Mouse (Mus musculus) midbrain, embryonic 11.5 days (tissue): ENCODE results near the gene Tlr4. TPM values are rescaled to one million over a fixed set of nuclear protein-coding genes. Genes with fewer than 3 reads are reported as not detected.

Source experiments
- ATAC-seq: fragments of 200-750 bp; cut with Nextera tagmentation; 2 replicates; pipeline ENCODE4 v1.8.0; 2017; ENCODE audit warnings: moderate TSS enrichment, moderate library complexity; ENCODE audit not compliant: low FRiP score
- DNase-seq: peaks from one replicate; pipeline ENCODE4 v3.0.0; 2015; ENCODE audit warnings: low spot score; ENCODE audit errors: missing footprints
- H3K27ac ChIP-seq: fragments of 300-500 bp; sonication (generic); 2 replicates; pipeline ENCODE4 v1.5.1; 2014; ENCODE audit warnings: low read depth, low read length
- H3K27me3 ChIP-seq: fragments of 300-500 bp; sonication (generic); 2 replicates; pipeline ENCODE4 v1.6.1; 2014; ENCODE audit warnings: mild to moderate bottlenecking, low read length, moderate library complexity, mixed read lengths; ENCODE audit not compliant: control insufficient read depth, insufficient read depth
- H3K36me3 ChIP-seq: fragments of 300-500 bp; sonication (generic); 2 replicates; pipeline ENCODE4 v1.6.1; 2014; ENCODE audit warnings: mild to moderate bottlenecking, low read length, moderate library complexity, mixed read lengths; ENCODE audit not compliant: control insufficient read depth, insufficient read depth
- H3K4me1 ChIP-seq: fragments of 300-500 bp; sonication (generic); 2 replicates; pipeline ENCODE4 v1.6.1; 2014; ENCODE audit warnings: low read length; ENCODE audit not compliant: control insufficient read depth, insufficient read depth
- H3K4me2 ChIP-seq: fragments of 300-500 bp; sonication (generic); 2 replicates; pipeline ENCODE4 v1.6.1; 2014; ENCODE audit warnings: mild to moderate bottlenecking, moderate library complexity
- H3K4me3 ChIP-seq: fragments of 300-500 bp; sonication (generic); 2 replicates; pipeline ENCODE4 v1.5.1; 2014; ENCODE audit warnings: low read depth, low read length
- H3K9ac ChIP-seq: fragments of 300-500 bp; sonication (generic); 2 replicates; pipeline ENCODE4 v1.6.1; 2014; ENCODE audit warnings: low read length
- H3K9me3 ChIP-seq: fragments of 300-500 bp; sonication (generic); 2 replicates; pipeline ENCODE4 v1.6.1; 2016; ENCODE audit warnings: low read length; ENCODE audit not compliant: control insufficient read depth
- WGBS: fragments of 180-500 bp; shearing (Covaris S2); extraction: QIAGEN DNeasy Blood & Tissue Kit; methylation state at CpG from one replicate; pipeline ENCODE4 v1.1.7; 2014; 5-methylcytosine and 5-hydroxymethylcytosine counted together
- polyA plus RNA-seq: library from polyadenylated mRNA; unstranded; fragments of >200 nt; fragmentation: Nextera tagmentation; extraction: Ambion mirVana; gene quantifications from 2 replicates; pipeline ENCODE4 v1.2.1, GENCODE M21; 2014

Tlr4 gene
- polyA plus RNA-seq, 1 experiment from 2014 or later: 0.74 TPM

- H3K4me2 ChIP-seq: no peak overlapping the region
- DNase-seq: no peak
- ATAC-seq: no peak
- 36% methylated on average over 4 of the region's 4 CpGs for WGBS
- no peaks in the 10 kb centered on the region for H3K27me3 ChIP-seq
- H3K4me1 ChIP-seq: no peaks in the 10 kb centered on the region
- H3K9me3 ChIP-seq: no peaks in the 10 kb centered on the region
- no peaks in the 10 kb centered on the region for H3K36me3 ChIP-seq
- H3K9ac ChIP-seq: no peak overlapping the region
- H3K27ac ChIP-seq: no peak overlapping the region
- H3K4me3 ChIP-seq: no peak overlapping the region
Measured at GRCm38 (mm10) chr4:66926066-66926465, 98.7 kb downstream of the Tlr4 start.

- 74% methylated on average over 2 of the region's 2 CpGs for WGBS
- no peaks in the 10 kb centered on the region for H3K9me3 ChIP-seq
- H3K4me2 ChIP-seq: no peak overlapping the region
- no peak for ATAC-seq
- H3K9ac ChIP-seq: no peak overlapping the region
- H3K4me1 ChIP-seq: no peaks in the 10 kb centered on the region
- H3K27me3 ChIP-seq: no peaks in the 10 kb centered on the region
- no peak for DNase-seq
- H3K4me3 ChIP-seq: no peak overlapping the region
- H3K36me3 ChIP-seq: no peaks in the 10 kb centered on the region
- no peak overlapping the region for H3K27ac ChIP-seq
Measured at GRCm38 (mm10) chr4:66927537-66928088, 100.2 kb downstream of the Tlr4 start.

GRCm38 (mm10) chr4:66938489-66939061, 111.2 kb downstream of the Tlr4 start:
- Histone ChIP-seq H3K27me3 (no peaks in the 10 kb centered on the region), H3K4me1 (no peaks in the 10 kb centered on the region), H3K9me3 (no peaks in the 10 kb centered on the region), H3K4me3 (no peak overlapping the region), H3K4me2 (no peak overlapping the region), H3K9ac (no peak overlapping the region), H3K27ac (no peak overlapping the region), H3K36me3 (no peaks in the 10 kb centered on the region)
- WGBS: 88% methylated on average over 4 of the region's 4 CpGs
- ATAC-seq (no peak), DNase-seq (no peak)

GRCm38 (mm10) chr4:66941894-66942293, 114.5 kb downstream of the Tlr4 start:
- Histone ChIP-seq H3K27ac (no peak overlapping the region), H3K4me2 (no peak overlapping the region), H3K27me3 (no peaks in the 10 kb centered on the region), H3K9me3 (no peaks in the 10 kb centered on the region), H3K9ac (no peak overlapping the region), H3K4me3 (no peak overlapping the region), H3K4me1 (no peaks in the 10 kb centered on the region), H3K36me3 (no peaks in the 10 kb centered on the region)
- no peak for ATAC-seq
- no peak for DNase-seq
- 79% methylated on average over 1 of the region's 1 CpGs for WGBS

GRCm38 (mm10) chr4:66943699-66944098, 116.3 kb downstream of the Tlr4 start:
- Histone ChIP-seq H3K9me3 (no peaks in the 10 kb centered on the region), H3K4me2 (no peak overlapping the region), H3K36me3 (no peaks in the 10 kb centered on the region), H3K4me3 (no peak overlapping the region), H3K27me3 (no peaks in the 10 kb centered on the region), H3K27ac (no peak overlapping the region), H3K9ac (no peak overlapping the region), H3K4me1 (no peaks in the 10 kb centered on the region)
- ATAC-seq: no peak
- no peak for DNase-seq

- Histone ChIP-seq H3K9me3 (no peaks in the 10 kb centered on the region), H3K27ac (no peak overlapping the region), H3K36me3 (no peaks in the 10 kb centered on the region), H3K27me3 (no peaks in the 10 kb centered on the region), H3K4me3 (no peak overlapping the region), H3K9ac (no peak overlapping the region), H3K4me1 (no peaks in the 10 kb centered on the region), H3K4me2 (no peak overlapping the region)
- ATAC-seq (no peak), DNase-seq (no peak)
- WGBS: 59% methylated on average over 1 of the region's 1 CpGs
Measured at GRCm38 (mm10) chr4:66947657-66948056, 120.3 kb downstream of the Tlr4 start.

GRCm38 (mm10) chr4:66974918-66975317, 147.5 kb downstream of the Tlr4 start:
- Histone ChIP-seq H3K36me3 (no peaks in the 10 kb centered on the region), H3K9me3 (no peaks in the 10 kb centered on the region), H3K4me1 (no peaks in the 10 kb centered on the region), H3K27ac (no peak overlapping the region), H3K4me3 (no peak overlapping the region), H3K9ac (no peak overlapping the region), H3K4me2 (no peak overlapping the region), H3K27me3 (no peaks in the 10 kb centered on the region)
- no peak for DNase-seq
- WGBS: 74% methylated on average over 3 of the region's 3 CpGs
- no peak for ATAC-seq
